Mouse (Mus musculus) embryonic facial prominence, embryonic 15.5 days (tissue): ENCODE measurements at regions not wholly inside any gene's neighbourhood (a gene's known extent, or its start where the extent isn't known, plus 50 kb on each side); places are given as distances from the start of the nearest gene placed in this dataset.

ENCODE experiments used
- ATAC-seq: fragments of 200-750 bp; cut with Nextera tagmentation; 2 replicates; pipeline ENCODE4 v1.8.0; 2017; ENCODE audit warnings: low read depth, moderate TSS enrichment; ENCODE audit not compliant: insufficient number of reproducible peaks, low FRiP score, low TSS enrichment
- H3K27ac ChIP-seq: fragments of 300-500 bp; sonication (generic); replicated peaks from 2 replicates; pipeline ENCODE4 v1.5.1; 2015; ENCODE audit warnings: mild to moderate bottlenecking, inconsistent platforms
- H3K27me3 ChIP-seq: fragments of 300-500 bp; sonication (generic); 2 replicates; pipeline ENCODE4 v1.6.1; 2015; ENCODE audit warnings: inconsistent platforms
- H3K36me3 ChIP-seq: fragments of 300-500 bp; sonication (generic); 2 replicates; pipeline ENCODE4 v1.6.1; 2015; ENCODE audit warnings: mild to moderate bottlenecking, inconsistent platforms
- H3K4me1 ChIP-seq: fragments of 300-500 bp; sonication (generic); 2 replicates; pipeline ENCODE4 v1.6.1; 2015; ENCODE audit warnings: inconsistent platforms
- H3K4me2 ChIP-seq: fragments of 300-500 bp; sonication (generic); replicated peaks from 2 replicates; pipeline ENCODE4 v1.6.1; 2015; ENCODE audit warnings: mild to moderate bottlenecking, inconsistent platforms
- H3K4me3 ChIP-seq: fragments of 300-500 bp; sonication (generic); replicated peaks from 2 replicates; pipeline ENCODE4 v1.5.1; 2015; ENCODE audit warnings: mild to moderate bottlenecking, inconsistent platforms
- H3K9ac ChIP-seq: fragments of 300-500 bp; sonication (generic); 2 replicates; pipeline ENCODE4 v1.6.1; 2015; ENCODE audit warnings: inconsistent platforms
- H3K9me3 ChIP-seq: fragments of 300-500 bp; sonication (generic); replicated peaks from 2 replicates; pipeline ENCODE4 v1.6.1; 2016; ENCODE audit warnings: inconsistent platforms
- WGBS: fragments of 180-500 bp; shearing (Covaris S2); methylation state at CpG from one replicate; pipeline ENCODE4 v1.1.7; 2015; 5-methylcytosine and 5-hydroxymethylcytosine counted together

GRCm38 (mm10) chr4:87718166-87718805, 314.9 kb downstream of the Mllt3 start:
- Histone ChIP-seq H3K4me1 (peaks cover 4% of the 10 kb centered on the region; the same call in 1 of the 2 replicates), H3K4me3 (no peak overlapping the region), H3K9me3 (no peaks in the 10 kb centered on the region), H3K27ac (no peak overlapping the region), H3K27me3 (0 out of 2 replicates have a peak, but pooled peaks cover 5% of the 10 kb centered on the region), H3K36me3 (no peaks in the 10 kb centered on the region), H3K4me2 (no peak overlapping the region), H3K9ac (no peak overlapping the region)
- ATAC-seq: no peak
- 47% methylated on average over 9 of the region's 9 CpGs for WGBS

GRCm38 (mm10) chr4:87715212-87715933, 317.8 kb downstream of the Mllt3 start:
- Histone ChIP-seq H3K27ac (no peak overlapping the region), H3K4me2 (no peak overlapping the region), H3K4me1 (peaks cover 4% of the 10 kb centered on the region; the same call in 1 of the 2 replicates), H3K9me3 (no peaks in the 10 kb centered on the region), H3K9ac (no peak overlapping the region), H3K36me3 (no peaks in the 10 kb centered on the region), H3K27me3 (0 out of 2 replicates have a peak, but pooled peaks cover 2% of the 10 kb centered on the region), H3K4me3 (no peak overlapping the region)
- 75% methylated on average over 11 of the region's 11 CpGs for WGBS
- ATAC-seq: no peak

GRCm38 (mm10) chr4:87712691-87713090, 320.5 kb downstream of the Mllt3 start:
- no peak overlapping the region for H3K27ac ChIP-seq

GRCm38 (mm10) chr4:87712286-87712685, 320.9 kb downstream of the Mllt3 start:
- 86% methylated on average over 3 of the region's 3 CpGs for WGBS
- no peak for ATAC-seq

More at GRCm38 (mm10) chr4:87712691-87713090, 320.5 kb downstream of the Mllt3 start:
- H3K4me1 ChIP-seq: no peaks in the 10 kb centered on the region
- H3K4me3 ChIP-seq: no peak overlapping the region
- ATAC-seq: no peak
- no peaks in the 10 kb centered on the region for H3K27me3 ChIP-seq
- H3K9me3 ChIP-seq: no peaks in the 10 kb centered on the region
- no peaks in the 10 kb centered on the region for H3K36me3 ChIP-seq
- H3K9ac ChIP-seq: no peak overlapping the region
- no peak overlapping the region for H3K4me2 ChIP-seq
- 82% methylated on average over 2 of the region's 2 CpGs for WGBS

GRCm38 (mm10) chr4:87711185-87711827, 321.9 kb downstream of the Mllt3 start:
- 88% methylated on average over 8 of the region's 8 CpGs for WGBS
- Histone ChIP-seq H3K9me3 (no peaks in the 10 kb centered on the region), H3K4me3 (no peak overlapping the region), H3K9ac (no peak overlapping the region), H3K36me3 (no peaks in the 10 kb centered on the region), H3K27ac (no peak overlapping the region), H3K27me3 (no peaks in the 10 kb centered on the region), H3K4me1 (no peaks in the 10 kb centered on the region), H3K4me2 (no peak overlapping the region)
- ATAC-seq: no peak

More at GRCm38 (mm10) chr4:87712286-87712685, 320.9 kb downstream of the Mllt3 start:
- H3K4me2 ChIP-seq: no peak overlapping the region
- H3K27me3 ChIP-seq: no peaks in the 10 kb centered on the region
- no peaks in the 10 kb centered on the region for H3K9me3 ChIP-seq
- H3K4me3 ChIP-seq: no peak overlapping the region
- no peak overlapping the region for H3K27ac ChIP-seq
- no peaks in the 10 kb centered on the region for H3K4me1 ChIP-seq
- H3K36me3 ChIP-seq: no peaks in the 10 kb centered on the region
- no peak overlapping the region for H3K9ac ChIP-seq

- Histone ChIP-seq H3K9ac (no peak overlapping the region), H3K27ac (no peak overlapping the region), H3K4me1 (no peaks in the 10 kb centered on the region), H3K27me3 (no peaks in the 10 kb centered on the region), H3K4me3 (no peak overlapping the region), H3K9me3 (no peaks in the 10 kb centered on the region), H3K4me2 (no peak overlapping the region), H3K36me3 (no peaks in the 10 kb centered on the region)
- no peak for ATAC-seq
- 20% methylated on average over 5 of the region's 5 CpGs for WGBS
Observed at GRCm38 (mm10) chr4:87708981-87709645, 324.1 kb downstream of the Mllt3 start.

- H3K9ac ChIP-seq: no peak overlapping the region
- H3K4me1 ChIP-seq: no peaks in the 10 kb centered on the region
- no peak for ATAC-seq
- no peaks in the 10 kb centered on the region for H3K9me3 ChIP-seq
- no peaks in the 10 kb centered on the region for H3K36me3 ChIP-seq
- no peak overlapping the region for H3K4me3 ChIP-seq
- H3K27me3 ChIP-seq: no peaks in the 10 kb centered on the region
- WGBS: 70% methylated on average over 2 of the region's 2 CpGs
- H3K4me2 ChIP-seq: no peak overlapping the region
- no peak overlapping the region for H3K27ac ChIP-seq
Observed at GRCm38 (mm10) chr4:87707386-87707785, 325.8 kb downstream of the Mllt3 start.

- Histone ChIP-seq H3K4me3 (no peak overlapping the region), H3K4me1 (no peaks in the 10 kb centered on the region), H3K4me2 (no peak overlapping the region), H3K27me3 (0 out of 2 replicates have a peak, but pooled peaks cover 4% of the 10 kb centered on the region), H3K9ac (no peak overlapping the region), H3K9me3 (no peaks in the 10 kb centered on the region), H3K36me3 (no peaks in the 10 kb centered on the region), H3K27ac (no peak overlapping the region)
- WGBS: 64% methylated on average over 4 of the region's 4 CpGs
- ATAC-seq: no peak
Observed at GRCm38 (mm10) chr4:87702834-87703233, 330.3 kb downstream of the Mllt3 start.

GRCm38 (mm10) chr4:87702290-87702689, 330.9 kb downstream of the Mllt3 start:
- no peak overlapping the region for H3K4me3 ChIP-seq
- H3K27ac ChIP-seq: no peak overlapping the region
- H3K27me3 ChIP-seq: 0 out of 2 replicates have a peak, but pooled peaks cover 4% of the 10 kb centered on the region
- no peak overlapping the region for H3K4me2 ChIP-seq
- no peaks in the 10 kb centered on the region for H3K4me1 ChIP-seq
- ATAC-seq: no peak
- no peaks in the 10 kb centered on the region for H3K9me3 ChIP-seq
- H3K36me3 ChIP-seq: no peaks in the 10 kb centered on the region
- 80% methylated on average over 3 of the region's 3 CpGs for WGBS
- H3K9ac ChIP-seq: no peak overlapping the region

GRCm38 (mm10) chr4:87701024-87701423, 332.1 kb downstream of the Mllt3 start:
- no peaks in the 10 kb centered on the region for H3K9me3 ChIP-seq
- H3K27me3 ChIP-seq: 0 out of 2 replicates have a peak, but pooled peaks cover 4% of the 10 kb centered on the region
- H3K9ac ChIP-seq: no peak overlapping the region
- ATAC-seq: no peak
- no peaks in the 10 kb centered on the region for H3K4me1 ChIP-seq
- no peak overlapping the region for H3K4me2 ChIP-seq
- no peak overlapping the region for H3K4me3 ChIP-seq
- WGBS: 83% methylated on average over 4 of the region's 4 CpGs
- H3K27ac ChIP-seq: no peak overlapping the region
- no peaks in the 10 kb centered on the region for H3K36me3 ChIP-seq

- Histone ChIP-seq H3K9me3 (no peaks in the 10 kb centered on the region), H3K9ac (no peak overlapping the region), H3K27ac (no peak overlapping the region), H3K27me3 (0 out of 2 replicates have a peak, but pooled peaks cover 4% of the 10 kb centered on the region), H3K4me1 (no peaks in the 10 kb centered on the region), H3K4me3 (no peak overlapping the region), H3K4me2 (no peak overlapping the region), H3K36me3 (no peaks in the 10 kb centered on the region)
- WGBS: 53% methylated on average over 2 of the region's 2 CpGs
- ATAC-seq: no peak
Observed at GRCm38 (mm10) chr4:87700508-87700907, 332.7 kb downstream of the Mllt3 start.
